Mouse (Mus musculus) layer of hippocampus, adult 8-10 months (tissue): Measurements from ENCODE around the gene Gm20825. TPM values are rescaled to one million over a fixed set of nuclear protein-coding genes. Genes with fewer than 3 reads are reported as not detected.
"Not testable (repeated sequence)": the region's sequence is repeated elsewhere in the genome, so short reads cannot be mapped to it uniquely, and the experiment has no call there.

Experiments used
- DNase-seq, 2 experiments: peaks; one replicate each; pipeline ENCODE4 v3.0.0; 2022; ENCODE audit warnings: low spot score in 2 of 2
- total RNA-seq, 4 experiments: library from RNA; stranded (reverse); gene quantifications; 2 replicates each; pipeline ENCODE4 v1.2.4; 2022

The Gm20825 gene
- not detected for total RNA-seq

GRCm38 (mm10) chrY:8071407-8071806, at the start of gene Gm20825:
Gene Gm20825, minus strand, starts transcription at chrY:8071507.
- DNase-seq = not testable (repeated sequence)

Other genes starting within 250 kb of the Gm20825 start
- gene Gm29049, start 74.3 kb downstream of the Gm20825 start, total RNA-seq = not detected
- gene Gm20824, start 186.4 kb upstream of the Gm20825 start, total RNA-seq = not detected